Mouse (Mus musculus) limb, embryonic 15.5 days (tissue): Measurements from ENCODE around the gene Zmiz1. TPM values are rescaled to one million over a fixed set of nuclear protein-coding genes. Genes with fewer than 3 reads are reported as not detected.

Experiments used
- ATAC-seq: fragments of 200-750 bp; cut with Nextera tagmentation; 2 replicates; pipeline ENCODE4 v1.8.0; 2017; ENCODE audit warnings: low read depth, moderate TSS enrichment; ENCODE audit not compliant: insufficient number of reproducible peaks, low FRiP score, low TSS enrichment
- H3K27ac ChIP-seq: fragments of 300-500 bp; sonication (generic); 2 replicates; pipeline ENCODE4 v1.5.1; 2015; ENCODE audit warnings: moderate library complexity, mild to moderate bottlenecking, inconsistent platforms
- H3K27me3 ChIP-seq: fragments of 300-500 bp; sonication (generic); 2 replicates; pipeline ENCODE4 v1.6.1; 2015; ENCODE audit warnings: inconsistent platforms
- H3K36me3 ChIP-seq: fragments of 300-500 bp; sonication (generic); 2 replicates; pipeline ENCODE4 v1.6.1; 2015; ENCODE audit warnings: inconsistent platforms
- H3K4me1 ChIP-seq: fragments of 300-500 bp; sonication (generic); 2 replicates; pipeline ENCODE4 v1.6.1; 2015; ENCODE audit warnings: inconsistent platforms
- H3K4me2 ChIP-seq: fragments of 300-500 bp; sonication (generic); 2 replicates; pipeline ENCODE4 v1.6.1; 2015; ENCODE audit warnings: mild to moderate bottlenecking, inconsistent platforms
- H3K4me3 ChIP-seq: fragments of 300-500 bp; sonication (generic); 2 replicates; pipeline ENCODE4 v1.5.1; 2015; ENCODE audit warnings: mild to moderate bottlenecking, inconsistent platforms
- H3K9ac ChIP-seq: fragments of 300-500 bp; sonication (generic); 2 replicates; pipeline ENCODE4 v1.6.1; 2015; ENCODE audit warnings: inconsistent platforms
- H3K9me3 ChIP-seq: fragments of 300-500 bp; sonication (generic); 2 replicates; pipeline ENCODE4 v1.6.1; 2016; ENCODE audit warnings: inconsistent platforms
- WGBS: fragments of 180-500 bp; shearing (Covaris S2); methylation state at CpG from one replicate; pipeline ENCODE4 v1.1.7; 2015; 5-methylcytosine and 5-hydroxymethylcytosine counted together
- polyA plus RNA-seq: library from polyadenylated mRNA; unstranded; fragments of >200 nt; fragmentation: Nextera tagmentation; extraction: Ambion mirVana; gene quantifications from 2 replicates; pipeline ENCODE4 v1.2.1, GENCODE M21; 2015

Gene Zmiz1
- polyA plus RNA-seq, 1 experiment from 2014 or later, result 50.5 TPM

DNA sequence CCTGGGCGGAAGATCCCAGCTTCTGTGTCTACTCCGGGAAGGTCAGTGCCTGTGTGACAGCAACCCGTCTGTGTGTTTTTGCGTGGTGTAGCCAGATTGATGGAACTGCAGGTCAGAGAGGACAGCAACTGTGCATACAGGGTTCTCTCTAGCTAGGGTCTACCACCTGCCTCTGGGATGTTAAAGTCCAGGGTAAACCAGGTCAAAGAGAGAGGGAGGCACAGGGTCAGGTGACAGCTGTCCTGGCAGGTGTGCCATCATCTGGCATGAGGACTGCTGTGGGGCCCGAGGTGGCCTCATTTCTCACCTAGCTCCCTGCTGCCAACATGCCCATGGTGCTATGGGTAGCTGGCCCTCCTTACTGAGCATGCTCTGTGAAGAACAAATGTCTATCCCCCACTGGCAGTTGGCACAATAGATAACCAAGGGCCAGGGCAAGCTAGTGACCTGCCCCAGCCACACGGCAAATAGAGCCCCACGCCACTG is 28.5 kb downstream of the Zmiz1 start:
- Histone ChIP-seq H3K27ac (peak overlapping the region; percentile 61), H3K36me3 (no peaks in the 10 kb centered on the region), H3K4me2 (no peak overlapping the region), H3K4me3 (no peak overlapping the region), H3K9me3 (no peaks in the 10 kb centered on the region), H3K4me1 (peaks cover 92% of the 10 kb centered on the region), H3K9ac (no peak overlapping the region), H3K27me3 (no peaks in the 10 kb centered on the region)
- 66% methylated on average over 7 of the region's 7 CpGs for WGBS
- no peak for ATAC-seq

- H3K27me3 ChIP-seq, result no peaks in the 10 kb centered on the region
- no peaks in the 10 kb centered on the region for H3K9me3 ChIP-seq
- no peak overlapping the region for H3K4me3 ChIP-seq
- H3K27ac ChIP-seq, result peak overlapping the region; percentile 61
- H3K4me2 ChIP-seq, result no peak overlapping the region
- WGBS, result 61% methylated on average over 6 of the region's 6 CpGs
- H3K4me1 ChIP-seq, result peaks cover 93% of the 10 kb centered on the region
- no peak overlapping the region for H3K9ac ChIP-seq
- H3K36me3 ChIP-seq, result no peaks in the 10 kb centered on the region
- no peak for ATAC-seq
These were observed 29.2 kb downstream of the Zmiz1 start for GRCm38 (mm10) chr14:25488097-25488613.

GRCm38 (mm10) chr14:25489336-25490078 is 30.5 kb downstream of the Zmiz1 start:
- Histone ChIP-seq H3K9me3 (no peaks in the 10 kb centered on the region), H3K36me3 (no peaks in the 10 kb centered on the region), H3K27me3 (no peaks in the 10 kb centered on the region), H3K27ac (no peak overlapping the region), H3K4me2 (no peak overlapping the region), H3K9ac (no peak overlapping the region), H3K4me1 (peaks cover 97% of the 10 kb centered on the region), H3K4me3 (no peak overlapping the region)
- ATAC-seq, result no peak
- 56% methylated on average over 6 of the region's 6 CpGs for WGBS

- 75% methylated on average over 5 of the region's 5 CpGs for WGBS
- Histone ChIP-seq H3K4me1 (peaks cover 99% of the 10 kb centered on the region), H3K4me2 (no peak overlapping the region), H3K4me3 (no peak overlapping the region), H3K36me3 (no peaks in the 10 kb centered on the region), H3K27me3 (no peaks in the 10 kb centered on the region), H3K27ac (no peak overlapping the region), H3K9me3 (no peaks in the 10 kb centered on the region), H3K9ac (no peak overlapping the region)
- no peak for ATAC-seq
These were observed 33.0 kb downstream of the Zmiz1 start for GRCm38 (mm10) chr14:25491961-25492360.

DNA sequence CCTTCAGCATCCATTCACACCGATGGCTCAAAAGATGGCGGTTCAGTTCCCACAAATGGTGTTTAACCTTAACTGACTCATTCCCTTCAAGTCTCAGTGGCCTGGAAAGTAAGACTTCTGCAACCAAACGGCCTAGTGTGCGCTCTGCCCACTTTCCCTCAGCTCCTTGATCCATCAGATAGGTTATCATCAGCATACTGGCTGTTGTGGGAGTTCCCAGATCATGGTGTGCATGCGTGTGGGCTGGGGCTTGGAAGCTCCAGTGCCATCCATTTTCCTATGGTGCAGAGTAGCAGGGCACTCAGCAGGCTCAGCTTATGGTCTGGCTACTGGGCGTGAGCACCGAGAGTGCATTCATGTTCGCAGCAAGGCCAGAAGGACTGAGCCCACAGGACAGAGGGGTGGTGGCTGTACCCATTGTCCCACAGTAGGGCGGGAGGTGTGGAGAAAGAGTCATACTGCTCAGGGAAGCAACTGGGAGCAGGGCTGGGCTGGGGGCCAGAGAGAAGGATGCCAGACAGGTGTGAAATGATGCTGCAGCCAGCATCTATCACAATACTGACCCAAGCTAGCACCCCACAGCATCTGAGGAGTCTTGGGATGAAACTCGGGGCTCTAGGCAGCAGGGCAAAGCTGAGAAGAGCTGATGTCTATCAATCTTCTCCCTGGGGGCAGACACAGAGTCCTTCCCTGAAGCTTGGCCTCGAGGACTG is 33.7 kb downstream of the Zmiz1 start:
- no peaks in the 10 kb centered on the region for H3K36me3 ChIP-seq
- no peak for ATAC-seq
- H3K27ac ChIP-seq, result peak overlapping the region; percentile 18; the same call in 1 of the 2 replicates
- H3K4me1 ChIP-seq, result peaks cover 99% of the 10 kb centered on the region
- 76% methylated on average over 11 of the region's 11 CpGs for WGBS
- H3K9ac ChIP-seq, result no peak overlapping the region
- H3K27me3 ChIP-seq, result no peaks in the 10 kb centered on the region
- H3K4me3 ChIP-seq, result no peak overlapping the region
- no peaks in the 10 kb centered on the region for H3K9me3 ChIP-seq
- H3K4me2 ChIP-seq, result no peak overlapping the region

GRCm38 (mm10) chr14:25493301-25494241 is 34.6 kb downstream of the Zmiz1 start:
- ATAC-seq, result no peak
- Histone ChIP-seq H3K9me3 (no peaks in the 10 kb centered on the region), H3K27ac (peak overlapping the region; percentile 18; the same call in 1 of the 2 replicates), H3K4me1 (peaks cover 99% of the 10 kb centered on the region), H3K4me3 (no peak overlapping the region), H3K36me3 (no peaks in the 10 kb centered on the region), H3K4me2 (no peak overlapping the region), H3K27me3 (no peaks in the 10 kb centered on the region), H3K9ac (no peak overlapping the region)
- WGBS, result 48% methylated on average over 22 of the region's 22 CpGs

GRCm38 (mm10) chr14:25494778-25495177 is 35.8 kb downstream of the Zmiz1 start:
- no peak for ATAC-seq
- H3K9ac ChIP-seq, result no peak overlapping the region
- WGBS, result 76% methylated on average over 3 of the region's 3 CpGs
- no peaks in the 10 kb centered on the region for H3K9me3 ChIP-seq
- H3K4me3 ChIP-seq, result no peak overlapping the region
- H3K4me1 ChIP-seq, result peaks cover 99% of the 10 kb centered on the region
- H3K36me3 ChIP-seq, result no peaks in the 10 kb centered on the region
- H3K4me2 ChIP-seq, result no peak overlapping the region
- no peak overlapping the region for H3K27ac ChIP-seq
- H3K27me3 ChIP-seq, result no peaks in the 10 kb centered on the region

DNA sequence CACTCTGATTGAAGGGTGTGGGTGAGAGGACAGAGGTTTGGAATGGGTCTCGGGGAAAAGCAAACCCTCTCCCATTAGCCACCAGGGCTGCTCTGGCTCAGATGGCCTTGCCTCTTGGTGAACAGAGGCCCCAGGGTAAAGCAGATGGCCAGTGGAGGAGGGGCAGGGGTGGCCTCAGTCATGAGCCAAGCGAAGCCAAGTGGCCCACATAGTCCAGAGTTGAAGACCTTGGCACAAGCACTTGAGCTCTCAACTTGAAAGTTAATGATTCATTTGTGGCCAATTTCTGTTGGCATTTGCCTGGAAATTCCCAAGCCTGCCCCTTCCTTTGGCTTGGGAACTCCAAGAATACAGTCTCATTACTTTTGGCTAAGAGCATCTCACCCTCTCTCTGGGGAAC is 37.1 kb downstream of the Zmiz1 start:
- no peak overlapping the region for H3K4me3 ChIP-seq
- H3K9ac ChIP-seq, result no peak overlapping the region
- no peak for ATAC-seq
- H3K27me3 ChIP-seq, result no peaks in the 10 kb centered on the region
- peak overlapping the region; percentile 9 for H3K27ac ChIP-seq
- no peaks in the 10 kb centered on the region for H3K9me3 ChIP-seq
- H3K36me3 ChIP-seq, result no peaks in the 10 kb centered on the region
- H3K4me2 ChIP-seq, result no peak overlapping the region
- H3K4me1 ChIP-seq, result peaks cover 98% of the 10 kb centered on the region
- 72% methylated on average over 2 of the region's 2 CpGs for WGBS

- Histone ChIP-seq H3K9me3 (no peaks in the 10 kb centered on the region), H3K4me3 (no peak overlapping the region), H3K4me1 (peaks cover 96% of the 10 kb centered on the region), H3K27ac (peak overlapping the region; percentile 55; the same call in 1 of the 2 replicates), H3K9ac (no peak overlapping the region), H3K4me2 (no peak overlapping the region), H3K27me3 (no peaks in the 10 kb centered on the region), H3K36me3 (no peaks in the 10 kb centered on the region)
- ATAC-seq, result no peak
- 42% methylated on average over 3 of the region's 3 CpGs for WGBS
These were observed 38.0 kb downstream of the Zmiz1 start for GRCm38 (mm10) chr14:25496989-25497388.

DNA sequence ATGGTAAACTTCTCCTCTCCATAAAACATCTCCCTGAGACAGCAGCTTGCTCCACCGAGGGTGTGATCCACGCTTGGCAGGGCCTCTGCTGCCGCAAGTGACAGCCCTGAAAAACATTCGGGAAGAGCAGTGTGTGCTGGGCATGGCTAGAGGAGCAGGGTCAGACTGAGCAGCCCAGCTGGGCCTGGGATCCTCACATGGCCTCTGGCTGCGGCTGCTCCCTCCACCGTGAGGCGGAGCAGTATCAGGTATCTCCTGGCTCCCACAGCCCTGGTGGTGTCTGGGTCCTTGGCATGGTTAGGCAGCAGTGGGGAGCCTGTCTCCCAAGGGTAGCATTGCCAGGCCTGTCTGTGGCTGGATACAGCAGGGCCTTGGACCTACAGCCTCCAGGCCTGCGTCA is 38.6 kb downstream of the Zmiz1 start:
- Histone ChIP-seq H3K9me3 (no peaks in the 10 kb centered on the region), H3K4me3 (no peak overlapping the region), H3K27me3 (no peaks in the 10 kb centered on the region), H3K36me3 (peaks cover 4% of the 10 kb centered on the region; the same call in 1 of the 2 replicates), H3K9ac (no peak overlapping the region), H3K4me2 (0 out of 2 replicates have a peak overlapping the region, but pooled peaks have one; percentile 11), H3K4me1 (peaks cover 90% of the 10 kb centered on the region), H3K27ac (peak overlapping the region; percentile 55; the same call in 1 of the 2 replicates)
- 17% methylated on average over 8 of the region's 8 CpGs for WGBS
- ATAC-seq, result no peak

- Histone ChIP-seq H3K4me3 (no peak overlapping the region), H3K4me1 (peaks cover 82% of the 10 kb centered on the region), H3K27me3 (no peaks in the 10 kb centered on the region), H3K27ac (peak overlapping the region; percentile 55; the same call in 1 of the 2 replicates), H3K9ac (no peak overlapping the region), H3K36me3 (peaks cover 11% of the 10 kb centered on the region), H3K4me2 (no peak overlapping the region), H3K9me3 (no peaks in the 10 kb centered on the region)
- ATAC-seq, result no peak
- WGBS, result 25% methylated on average over 7 of the region's 7 CpGs
These were observed 39.4 kb downstream of the Zmiz1 start for GRCm38 (mm10) chr14:25498367-25498766.
